Mouse (Mus musculus): ENCODE results near the gene Slc25a13.

Slc25a13 gene

GRCm38 (mm10) chr6:6112767-6113528 lies 104.0 kb downstream of the Slc25a13 start:
- DNase-seq (ENCODE audit: low read depth, low spot score) = no peak

- no peak for DNase-seq (ENCODE audit: low read depth, low spot score)
Measured at GRCm38 (mm10) chr6:6107419-6107966, 109.5 kb downstream of the Slc25a13 start.

- DNase-seq (ENCODE audit: low read depth, low spot score) = no peak
Measured at GRCm38 (mm10) chr6:6105586-6105985, 111.4 kb downstream of the Slc25a13 start.

- no peak for DNase-seq (ENCODE audit: low read depth, low spot score)
Measured at GRCm38 (mm10) chr6:6103469-6103868, 113.5 kb downstream of the Slc25a13 start.

DNA sequence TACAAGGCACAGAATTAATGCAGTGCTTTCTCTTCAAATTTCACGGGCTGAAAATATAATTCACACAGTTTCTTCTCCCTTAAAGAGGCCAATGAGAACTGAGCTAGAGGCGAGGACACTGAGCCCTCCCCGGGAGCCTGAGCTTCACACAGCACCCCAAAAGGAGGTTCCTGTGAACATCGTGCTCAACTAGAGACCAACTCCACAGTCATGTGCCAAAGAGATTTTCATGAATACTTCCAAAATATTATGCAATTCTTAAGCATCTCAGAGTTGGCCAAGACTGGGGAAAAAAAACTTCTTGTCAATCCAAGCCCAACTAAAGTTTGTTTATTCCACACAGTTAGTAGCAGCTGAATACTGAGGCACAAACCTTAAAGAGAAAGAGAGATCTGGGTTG lies 115.4 kb downstream of the Slc25a13 start:
- no peak for DNase-seq (ENCODE audit: low read depth, low spot score)

DNA sequence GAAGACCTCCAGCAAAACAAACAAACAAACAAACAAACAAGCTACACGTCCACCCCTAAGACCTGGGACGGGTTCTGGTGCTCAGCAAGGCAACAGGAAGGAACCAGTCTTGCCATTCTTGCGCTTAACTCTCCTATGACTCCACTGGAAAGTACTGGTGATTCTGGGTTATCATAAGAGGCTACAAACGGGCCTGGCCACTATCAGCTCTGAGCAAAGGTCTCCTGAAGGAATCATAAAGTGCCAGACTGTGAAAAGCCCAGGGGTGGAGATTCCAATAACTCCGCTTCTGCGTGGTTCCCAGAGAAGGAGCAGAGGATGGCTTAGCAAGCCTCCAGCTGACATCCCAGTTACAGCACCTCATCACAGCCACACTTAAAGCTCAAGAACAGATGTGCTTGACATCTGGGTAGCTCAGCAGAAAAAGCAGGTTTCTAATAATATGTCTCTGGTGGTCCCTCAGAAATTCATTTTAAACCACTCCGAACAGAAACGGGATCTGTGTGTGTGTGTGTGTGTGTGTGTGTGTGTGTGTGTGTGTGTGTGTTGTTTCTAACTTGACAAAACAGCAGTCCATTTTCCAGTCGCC lies 116.0 kb downstream of the Slc25a13 start:
- DNase-seq (ENCODE audit: low read depth, low spot score) = no peak

DNA sequence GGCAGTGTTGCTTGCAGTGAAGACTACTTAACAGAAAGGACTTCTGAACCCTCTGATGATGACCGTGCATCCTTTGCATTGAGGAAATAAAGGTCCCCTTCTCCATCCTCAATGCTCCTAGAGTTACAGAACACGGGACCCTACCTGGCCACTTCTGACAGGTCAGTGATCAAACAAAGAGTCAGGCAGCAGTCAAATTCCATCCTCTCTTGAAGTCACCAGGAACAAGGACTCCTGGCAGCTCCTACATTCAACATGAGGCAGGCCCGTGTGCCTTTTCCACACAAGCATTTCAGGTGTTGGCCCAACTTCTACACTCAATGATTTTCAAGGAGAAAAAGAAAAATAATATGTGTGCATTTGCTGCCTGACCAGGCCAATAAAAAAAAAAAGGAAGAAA lies 123.0 kb downstream of the Slc25a13 start:
- DNase-seq (ENCODE audit: low read depth, low spot score) = no peak

DNA sequence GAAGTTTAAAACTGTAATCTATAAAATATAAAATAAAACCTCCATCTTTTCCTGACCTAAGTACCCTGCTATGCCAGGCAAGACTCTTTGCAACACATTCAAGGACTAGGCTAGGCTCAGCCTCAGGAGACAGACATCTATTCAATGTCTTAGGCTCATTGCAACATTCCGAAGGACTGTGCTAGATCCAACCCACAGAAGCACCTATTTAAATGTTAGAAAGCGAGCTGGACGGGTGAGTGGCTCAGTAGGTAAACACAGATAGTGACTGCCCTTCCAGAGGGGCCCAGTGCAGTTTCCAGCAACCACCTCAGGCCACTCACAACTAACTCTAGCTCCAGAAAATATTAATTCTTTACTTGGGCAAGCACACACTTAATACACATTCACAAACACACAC lies 123.5 kb downstream of the Slc25a13 start:
- DNase-seq (ENCODE audit: low read depth, low spot score) = no peak

GRCm38 (mm10) chr6:6092497-6092896 lies 124.5 kb downstream of the Slc25a13 start:
- no peak for DNase-seq (ENCODE audit: low read depth, low spot score)

GRCm38 (mm10) chr6:6091016-6091415 lies 126.0 kb downstream of the Slc25a13 start:
- DNase-seq (ENCODE audit: low read depth, low spot score) = no peak

DNA sequence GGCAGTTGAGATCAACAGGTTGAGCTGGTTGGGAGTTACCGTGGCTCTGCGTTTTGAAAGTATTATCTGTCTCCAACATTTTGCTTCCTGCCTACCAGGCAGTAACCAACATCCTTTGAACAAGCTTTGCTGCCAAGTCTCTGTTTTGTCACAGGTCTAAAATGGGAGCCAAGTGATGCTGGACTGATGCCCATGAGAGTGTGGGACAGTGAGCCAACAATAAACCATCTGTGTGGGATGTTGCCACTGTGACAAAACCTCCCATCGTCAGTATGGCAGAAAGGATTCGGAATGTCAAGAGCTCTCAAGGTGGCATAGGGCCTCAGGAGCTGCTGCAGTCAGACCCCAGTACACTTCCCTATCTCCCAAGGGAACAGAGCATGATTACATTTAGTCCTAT lies 128.8 kb downstream of the Slc25a13 start:
- DNase-seq (ENCODE audit: low read depth, low spot score) = no peak

- DNase-seq (ENCODE audit: low read depth, low spot score) = no peak
Measured at GRCm38 (mm10) chr6:6080484-6080883, 136.5 kb downstream of the Slc25a13 start.

DNA sequence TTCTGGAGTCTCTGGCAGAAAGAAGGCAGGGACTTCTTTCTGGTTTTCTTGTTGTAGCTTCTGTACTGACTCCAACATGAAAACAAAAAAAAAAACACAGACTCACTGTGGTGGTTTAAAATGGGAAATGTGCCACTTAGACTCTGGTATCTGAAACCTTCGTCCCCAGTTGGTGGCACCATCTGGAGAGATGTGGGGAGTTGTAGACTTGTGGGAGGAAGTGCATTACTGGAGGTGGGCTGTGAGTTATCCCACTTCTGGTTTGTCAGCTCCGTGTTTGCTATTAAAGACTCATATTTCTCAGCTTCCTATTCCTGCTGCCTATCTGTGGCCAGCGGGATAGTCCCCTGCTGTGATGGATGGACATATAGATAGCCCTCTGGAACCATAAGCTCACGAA lies 139.7 kb downstream of the Slc25a13 start:
- DNase-seq (ENCODE audit: low read depth, low spot score) = no peak

DNA sequence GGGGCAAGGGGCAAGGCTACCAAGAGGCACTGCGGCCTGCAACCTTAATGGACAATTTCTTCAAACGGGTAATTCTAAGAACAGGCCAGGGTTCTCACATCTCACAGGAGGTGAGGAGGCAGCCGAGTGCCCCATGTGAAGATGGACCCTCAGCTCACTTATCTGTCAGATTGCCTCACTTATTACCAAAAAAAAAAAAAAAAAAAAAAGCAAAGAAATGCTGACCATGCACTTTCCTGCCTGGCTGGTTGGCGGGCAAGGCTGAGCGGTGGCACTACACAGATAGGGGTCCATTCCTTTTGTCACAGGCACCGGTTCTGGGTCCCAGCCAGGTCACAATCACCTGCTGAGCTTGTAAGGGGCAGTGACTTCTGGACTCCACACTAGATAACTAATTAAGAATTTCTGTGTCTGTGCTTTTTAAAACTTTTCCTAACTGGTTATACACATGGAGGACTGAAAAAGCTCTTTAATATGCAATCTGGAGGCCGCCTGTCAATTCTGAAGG lies 141.0 kb downstream of the Slc25a13 start:
- no peak for DNase-seq (ENCODE audit: low read depth, low spot score)

- DNase-seq (ENCODE audit: low read depth, low spot score) = no peak
Measured at GRCm38 (mm10) chr6:6071038-6071437, 145.9 kb downstream of the Slc25a13 start.

DNA sequence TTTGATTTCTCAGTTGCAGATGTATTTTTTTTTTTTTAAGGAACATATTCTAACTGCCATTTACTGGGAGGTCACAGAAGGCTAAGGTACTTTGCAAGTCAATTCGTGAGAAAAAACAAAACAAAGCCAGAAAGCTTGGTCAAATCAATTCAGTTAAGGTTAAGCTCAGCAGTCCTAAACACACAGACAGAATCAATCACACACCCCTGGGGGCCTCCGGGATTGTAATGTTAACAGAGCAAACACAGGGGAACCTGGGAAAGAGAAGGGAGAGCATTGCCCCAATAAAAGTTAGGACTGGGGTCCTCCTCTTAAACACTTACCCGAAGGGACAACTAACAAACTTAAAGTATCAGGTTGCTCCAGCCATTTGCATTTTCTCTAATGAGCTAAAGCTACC lies 147.0 kb downstream of the Slc25a13 start:
- no peak for DNase-seq (ENCODE audit: low read depth, low spot score)

DNA sequence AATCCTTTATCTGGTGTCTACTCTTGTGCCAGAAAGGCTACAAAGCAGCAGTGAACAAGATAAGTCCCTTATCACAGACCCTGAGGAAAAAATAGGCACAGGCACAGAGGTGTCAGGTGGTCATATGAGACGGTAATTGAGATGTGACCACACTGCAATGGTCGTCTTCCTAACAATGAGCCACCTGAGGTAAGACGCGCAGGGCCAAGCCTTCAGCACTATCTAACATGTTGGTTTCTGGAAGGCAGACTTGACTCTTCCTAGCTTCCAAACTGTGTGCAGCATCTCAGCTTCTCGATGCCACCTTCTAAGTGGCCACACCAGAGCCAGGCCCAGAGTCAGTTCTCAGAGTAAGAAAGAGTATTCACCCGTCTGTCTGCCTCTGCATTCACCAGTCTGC lies 149.8 kb downstream of the Slc25a13 start:
- DNase-seq (ENCODE audit: low read depth, low spot score) = no peak

- no peak for DNase-seq (ENCODE audit: low read depth, low spot score)
Measured at GRCm38 (mm10) chr6:6058548-6058947, 158.4 kb downstream of the Slc25a13 start.

DNA sequence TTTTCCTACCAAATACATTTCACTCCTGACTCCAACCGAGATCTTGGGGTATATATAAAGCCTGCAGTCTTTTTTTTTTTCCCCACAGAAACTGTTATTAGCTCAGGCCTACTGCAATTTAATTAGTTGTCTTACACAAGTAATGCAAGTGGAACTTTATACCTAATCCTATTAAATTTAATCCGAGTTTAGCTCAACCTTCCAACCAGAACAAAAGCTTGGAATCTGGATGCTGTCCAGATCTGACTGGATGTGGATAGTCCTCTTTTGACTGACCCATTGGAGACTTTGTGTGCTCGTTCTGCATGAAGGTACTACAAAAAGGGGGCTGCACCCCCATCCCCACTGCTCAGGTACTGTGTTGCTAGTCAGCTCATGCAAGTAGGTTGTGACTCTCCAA lies 163.0 kb downstream of the Slc25a13 start:
- no peak for DNase-seq (ENCODE audit: low read depth, low spot score)

DNA sequence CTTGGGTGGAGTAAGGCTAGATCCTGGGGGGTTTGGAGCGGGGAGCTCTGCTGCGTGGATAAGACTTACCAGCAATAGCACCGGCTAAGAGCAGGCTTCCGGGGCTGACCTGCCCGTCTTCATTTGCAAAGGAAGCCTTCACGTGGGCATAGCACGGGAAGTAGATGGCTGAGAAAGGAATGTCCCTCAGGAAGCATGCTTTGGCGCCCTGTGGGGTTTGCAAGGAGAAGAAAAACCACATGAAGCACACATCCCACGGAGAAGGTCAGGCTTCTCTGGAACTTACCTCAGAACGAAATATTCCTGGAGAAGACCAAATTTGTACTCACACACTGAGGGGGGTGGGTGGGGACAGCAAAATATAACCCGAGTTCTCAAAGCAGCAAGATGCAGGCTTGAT lies 164.3 kb downstream of the Slc25a13 start:
- no peak for DNase-seq (ENCODE audit: low read depth, low spot score)

DNA sequence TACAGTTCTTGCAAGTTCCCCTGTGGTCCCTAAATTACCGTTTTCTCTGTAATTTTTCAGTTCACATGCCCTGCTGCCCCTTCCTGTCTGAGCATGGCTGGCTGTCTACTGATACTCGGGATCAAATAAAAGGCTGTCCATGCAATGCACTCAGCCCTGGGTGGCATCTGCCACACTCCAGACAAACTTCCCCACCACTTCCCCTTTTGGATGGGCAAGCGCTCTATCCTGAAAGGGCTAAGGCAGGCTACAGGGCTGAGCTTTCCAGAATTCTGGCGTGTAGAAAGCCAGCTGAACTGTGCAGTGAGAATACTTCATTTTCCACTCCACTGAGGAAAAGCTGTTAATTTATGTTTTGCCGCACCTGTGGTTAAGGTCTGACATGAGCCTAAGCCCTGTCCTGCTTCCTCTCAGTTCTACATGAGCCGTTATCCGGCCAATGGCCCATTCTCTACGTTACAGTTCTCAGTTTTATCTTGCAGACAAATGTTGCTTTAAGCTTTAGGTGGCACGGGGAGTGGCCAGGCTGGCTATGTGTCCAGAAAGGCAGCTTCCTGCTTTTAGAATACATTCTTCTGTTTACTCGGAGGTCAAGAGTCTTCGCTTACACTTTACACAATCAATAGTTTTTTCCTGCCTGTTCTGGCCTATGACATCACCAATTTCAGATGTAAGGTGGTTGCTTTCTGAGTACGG lies 170.1 kb downstream of the Slc25a13 start:
- no peak for DNase-seq (ENCODE audit: low read depth, low spot score)

- no peak for DNase-seq (ENCODE audit: low read depth, low spot score)
Measured at GRCm38 (mm10) chr6:6038773-6039550, 178.0 kb downstream of the Slc25a13 start.

All from WW6 (cell line).